17 mouse cellular contexts compared by ENCODE assay signal in the genomic region with DNA sequence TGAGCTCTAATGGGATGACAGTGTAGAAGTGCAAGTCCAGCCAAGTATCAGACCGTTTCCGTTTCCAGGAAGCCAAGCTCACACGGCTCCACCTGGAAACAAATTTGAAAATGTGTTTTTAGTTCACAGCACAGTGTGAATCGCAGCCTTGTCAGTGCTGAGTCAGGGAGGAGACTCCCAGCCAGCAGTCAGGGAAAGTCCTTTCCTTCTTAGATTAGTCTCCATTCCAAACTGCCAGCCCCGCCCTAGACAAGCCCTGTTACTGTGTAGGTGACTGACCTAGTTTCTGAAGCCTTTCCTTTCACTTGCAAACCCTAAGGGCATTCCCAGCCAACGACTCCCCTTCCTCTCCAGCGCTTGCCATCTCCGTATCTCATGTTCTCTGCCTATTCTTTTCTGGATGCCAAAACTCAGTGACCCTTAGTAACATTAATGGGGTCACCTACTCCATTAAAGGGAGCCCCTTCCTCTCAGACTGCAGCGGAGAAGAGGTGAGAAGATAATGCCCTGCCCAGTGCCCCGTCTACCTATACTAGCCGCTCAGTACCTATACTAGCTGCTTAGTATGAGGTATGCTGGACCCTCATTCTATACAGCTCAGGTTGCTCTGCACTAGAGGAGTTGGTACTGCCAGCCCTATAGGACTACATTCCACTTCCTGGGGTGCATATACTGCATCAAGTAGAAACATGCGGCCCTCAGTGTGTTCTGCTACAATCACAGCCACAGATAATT. TPM values are rescaled to one million over a fixed set of nuclear protein-coding genes. Genes with fewer than 3 reads are reported as not detected.
DNase-seq lines count a peak whose midpoint lies in the region; TF ChIP-seq lines count a peak whose summit lies in the region.
"Had no signal": no experiment of that assay in that cellular context is flagged by ENCODE, and none has a peak within 500 bp of the region (broad histone marks: within the 10 kb centered on the region; RNA-seq: fewer than 3 reads in every experiment).

No protein-coding gene starts in this region.

- H3K27me3 ChIP-seq in heart, adult 2 months (ENCODE audit: control insufficient read depth, insufficient read depth, low read length) = no peaks in the 10 kb centered on the region

- H3K9ac ChIP-seq in heart, adult 2 months (ENCODE audit: low read depth, low read length) = no peak overlapping the region

- TF ChIP-seq EP300 in heart, adult 2 months (IDR thresholded peaks at IDR 0.05; ENCODE audit: insufficient read depth, low read depth, low read length) = no peak

- intact Hi-C loops in heart, postnatal 10 days (cut with DNase I) = no loop called here
- intact Hi-C loops in heart, adult 2 months (cut with DNase I) = no loop called here

- H3K4me1 ChIP-seq in heart, adult 2 months (ENCODE audit: control insufficient read depth, insufficient read depth, low read length) = 0 out of 2 replicates have a peak, but pooled peaks cover 1% of the 10 kb centered on the region
- 0 out of 2 replicates have a peak, but pooled peaks cover 2% of the 10 kb centered on the region for H3K4me1 ChIP-seq in embryonic fibroblast, embryonic 13.5 days (ENCODE audit: control insufficient read depth, insufficient read depth, low read length)

- no peaks in the 10 kb centered on the region for H3K79me2 ChIP-seq in heart, adult 2 months (replicated peaks; ENCODE audit: control insufficient read depth, insufficient read depth, low read length)

- TF ChIP-seq CTCF in heart, adult 2 months (IDR thresholded peaks at IDR 0.05) = no peak
- no peak for TF ChIP-seq CTCF in embryonic fibroblast, embryonic 13.5 days (IDR thresholded peaks at IDR 0.05; ENCODE audit: borderline replicate concordance, insufficient read depth, low read length)

- no peak overlapping the region for H3K27ac ChIP-seq in heart, adult 2 months
- H3K27ac ChIP-seq in embryonic fibroblast, embryonic 13.5 days (ENCODE audit: insufficient read depth, low read length) = peak overlapping the region; percentile 35
- H3K27ac ChIP-seq: forebrain, embryonic 10.5 days; hindbrain, postnatal 0 days; layer of hippocampus, adult 2 months had no signal

- no peaks in the 10 kb centered on the region for H3K36me3 ChIP-seq in heart, adult 2 months (ENCODE audit: control insufficient read depth, insufficient read depth, low read length)
- H3K36me3 ChIP-seq: forebrain, embryonic 10.5 days; G1E had no signal

- DNase-seq in heart, postnatal 10 days = peak; percentile 24 to 27
- DNase-seq in heart, adult 2 months = no peak
- peak; percentile 39 for DNase-seq in urinary bladder, postnatal 14 days (ENCODE audit: low spot score)
- DNase-seq in urinary bladder, postnatal 25 days (ENCODE audit: low spot score) = no peak
- no peak for DNase-seq in spleen, postnatal 36 days (ENCODE audit: low spot score in 2 of 2)
- DNase-seq in layer of hippocampus, postnatal 25 days (ENCODE audit: extremely low spot score in 1 of 2, low spot score in 1 of 2) = no peak
- no peak for DNase-seq in thymus, postnatal 36 days
- DNase-seq: adrenal gland, postnatal 10 days; cerebellum, adult 8-10 months; gastrocnemius, postnatal 36 days; liver; lung, postnatal 14 days had no signal

- no peak for TF ChIP-seq POLR2A in heart, adult 2 months (IDR thresholded peaks at IDR 0.05; ENCODE audit: insufficient read depth, low read depth, low read length)
- no peak for TF ChIP-seq POLR2A in embryonic fibroblast, embryonic 13.5 days (IDR thresholded peaks at IDR 0.05; ENCODE audit: low read depth, low read length)

- no peak overlapping the region for H3K4me3 ChIP-seq in heart, adult 2 months
- no peak overlapping the region for H3K4me3 ChIP-seq in embryonic fibroblast, embryonic 13.5 days (ENCODE audit: insufficient read depth, low read length)
- H3K4me3 ChIP-seq: forebrain, embryonic 10.5 days; layer of hippocampus, adult 2 months had no signal

- 58% methylated on average over 12 of the region's 12 CpGs for WGBS in heart, adult 2 months

RNA-seq across cellular contexts. Expression of a gene that starts 25.8 kb away (rescaled TPM):
- total RNA-seq in heart, postnatal 10 days (2021) = 100 to 1,000 TPM; 109 to 117 TPM
- 10 to 100 TPM; 62.6 to 70.7 TPM for total RNA-seq in heart, adult 2 months (2021)
- 14.5 and 28.6 TPM in 2 replicates for polyA plus RNA-seq in heart, adult 2 months (2012; rRNA removed)
- 360 and 397 TPM in 2 replicates for polyA plus RNA-seq in embryonic fibroblast, embryonic 13.5 days (2011; ENCODE audit: insufficient read length, low read depth, missing spikeins)
- 100 to 1,000 TPM; 124 to 131 TPM for total RNA-seq in layer of hippocampus, postnatal 25 days (2021)

RNA-seq across cellular contexts. Expression of a gene that starts 57.0 kb away (rescaled TPM):
- 10 to 100 TPM; 62.6 to 80.1 TPM for total RNA-seq in heart, postnatal 10 days (2021)
- 10 to 100 TPM; 50.2 to 50.4 TPM for total RNA-seq in heart, adult 2 months (2021)
- polyA plus RNA-seq in heart, adult 2 months (2012; rRNA removed) = 43.3 and 82.3 TPM in 2 replicates
- 118 and 153 TPM in 2 replicates for polyA plus RNA-seq in embryonic fibroblast, embryonic 13.5 days (2011; ENCODE audit: insufficient read length, low read depth, missing spikeins)
- 100 to 1,000 TPM; 111 to 132 TPM for total RNA-seq in layer of hippocampus, postnatal 25 days (2021)

Comparison
In these comparisons a context has a peak if more than half of its experiments do, and no peak if none do; other contexts are left out.
1. DNase-seq: peak in heart, postnatal 10 days (2 of 2) and urinary bladder, postnatal 14 days (single experiment); none in heart, adult 2 months (0 of 2), urinary bladder, postnatal 25 days (single experiment), spleen, postnatal 36 days (0 of 2), layer of hippocampus, postnatal 25 days (0 of 2) and thymus, postnatal 36 days (0 of 2).